Mouse (Mus musculus) megakaryocyte, embryonic 14.5 days (primary cell): ENCODE results near the gene Plekhh1. TPM values are rescaled to one million over a fixed set of nuclear protein-coding genes. Genes with fewer than 3 reads are reported as not detected.

Experiments
- H3K27me3 ChIP-seq: replicated peaks from 2 replicates; pipeline ENCODE3; 2012; ENCODE audit warnings: inconsistent platforms
- H3K36me3 ChIP-seq: replicated peaks from 2 replicates; pipeline ENCODE3; 2012; ENCODE audit warnings: low read length, inconsistent platforms, mixed read lengths
- H3K4me1 ChIP-seq: 2 replicates; pipeline ENCODE4 v1.6.1; 2012; ENCODE audit warnings: inconsistent platforms
- H3K4me3 ChIP-seq: replicated peaks from 2 replicates; pipeline ENCODE3; 2012; ENCODE audit warnings: moderate library complexity, mild to moderate bottlenecking, inconsistent platforms
- H3K9me3 ChIP-seq: 2 replicates; pipeline ENCODE4 v1.6.1; 2012; ENCODE audit warnings: inconsistent platforms
- FLI1 ChIP-seq: IDR thresholded peaks from 2 replicates; pipeline ENCODE4 v1.6.1; 2012; ENCODE audit warnings: low read length, inconsistent platforms, mixed read lengths
- GATA1 ChIP-seq: IDR thresholded peaks from 3 replicates; pipeline ENCODE4 v1.6.1; 2012; ENCODE audit warnings: mixed read lengths, low read length, inconsistent platforms, borderline replicate concordance
- polyA plus RNA-seq: library from polyadenylated mRNA; stranded (reverse); fragments of >175 nt; gene quantifications from 2 replicates; pipeline ENCODE4 v1.2.3, GENCODE M21; 2012; ENCODE audit warnings: low replicate concordance; ENCODE audit not compliant: insufficient read depth

The Plekhh1 gene
- polyA plus RNA-seq, 1 experiment, result 0.02 TPM

DNA sequence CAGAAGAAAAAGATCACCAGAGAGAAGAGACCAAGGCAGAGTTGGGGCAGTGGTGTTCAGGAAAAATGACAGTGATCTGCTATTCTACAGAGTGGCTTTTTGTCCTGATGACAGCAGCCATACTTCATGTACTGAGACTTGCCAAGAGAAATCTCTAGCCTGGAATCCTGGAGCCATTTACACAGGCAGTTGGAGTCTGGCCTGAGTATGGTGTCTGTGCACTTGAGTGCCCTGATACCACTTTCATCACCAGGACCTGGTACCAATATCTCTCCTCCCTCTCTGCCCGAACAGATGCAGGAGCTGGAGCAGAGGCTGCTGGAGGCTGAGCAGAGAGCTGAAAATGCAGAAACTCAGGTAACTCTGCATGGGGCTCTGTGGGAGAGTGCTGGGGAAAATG lies 19.9 kb downstream of the Plekhh1 start:
- Histone ChIP-seq H3K36me3 (no peaks in the 10 kb centered on the region), H3K4me3 (no peak overlapping the region), H3K9me3 (peaks cover 14% of the 10 kb centered on the region), H3K27me3 (peaks cover 65% of the 10 kb centered on the region), H3K4me1 (peaks cover 11% of the 10 kb centered on the region)
- TF ChIP-seq FLI1 (no peak), GATA1 (no peak)

DNA sequence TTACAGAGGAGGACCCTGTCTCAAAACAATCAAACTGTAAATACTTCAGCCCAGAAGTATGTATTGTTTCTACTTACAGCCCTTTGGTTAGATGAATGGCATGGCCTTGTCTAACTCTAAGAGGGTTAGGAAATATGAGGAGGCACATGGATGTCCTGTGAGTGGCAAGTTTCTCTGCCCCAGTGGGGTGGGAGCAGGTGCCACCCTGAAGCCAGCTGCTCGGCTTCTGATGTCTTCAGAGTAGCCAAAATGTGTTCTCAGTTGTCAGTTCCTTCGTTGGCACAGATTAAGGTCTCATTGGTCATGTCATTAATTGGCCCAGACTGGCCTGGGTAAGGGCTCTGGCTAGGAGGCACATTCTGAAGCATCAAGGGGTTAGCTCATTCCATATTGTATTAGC lies 20.8 kb downstream of the Plekhh1 start:
- TF ChIP-seq FLI1 (no peak), GATA1 (no peak)
- H3K4me1 ChIP-seq, result peaks cover 11% of the 10 kb centered on the region
- H3K4me3 ChIP-seq, result no peak overlapping the region
- H3K9me3 ChIP-seq, result peaks cover 10% of the 10 kb centered on the region
- no peaks in the 10 kb centered on the region for H3K36me3 ChIP-seq
- H3K27me3 ChIP-seq, result peaks cover 67% of the 10 kb centered on the region

DNA sequence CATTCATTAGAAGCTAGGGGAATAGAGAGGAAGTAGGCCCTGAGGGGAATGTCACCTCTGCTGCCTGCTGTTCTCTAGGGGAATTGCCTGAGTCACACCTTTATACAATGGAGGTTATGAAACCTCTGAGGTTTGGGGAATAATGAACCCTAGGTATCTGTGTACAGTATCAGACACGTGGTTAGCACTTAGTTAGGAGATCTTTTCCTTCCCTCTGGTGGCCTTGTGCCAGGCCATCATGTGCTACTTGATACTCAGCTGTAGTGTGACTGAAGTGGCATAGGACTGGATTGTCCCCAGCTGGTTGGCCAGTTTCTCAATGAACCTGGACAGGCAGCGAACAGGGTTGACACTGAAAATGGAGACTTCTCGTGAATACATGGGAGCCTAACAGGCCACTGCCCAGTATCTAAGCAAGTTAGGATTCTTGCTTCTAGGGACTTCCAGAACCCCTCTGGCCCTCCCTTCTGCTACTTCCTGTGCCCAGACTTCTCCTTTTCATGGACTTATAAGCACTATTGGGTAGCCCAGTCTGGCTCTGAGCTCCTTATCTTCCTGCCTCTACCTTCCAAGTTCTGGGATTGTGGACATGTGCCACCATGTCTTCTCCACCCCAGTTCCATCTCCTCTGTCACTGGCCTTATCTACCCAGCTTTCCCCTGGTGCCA lies 21.7 kb downstream of the Plekhh1 start:
- Histone ChIP-seq H3K4me1 (peaks cover 13% of the 10 kb centered on the region), H3K36me3 (no peaks in the 10 kb centered on the region), H3K27me3 (peaks cover 71% of the 10 kb centered on the region), H3K9me3 (peaks cover 6% of the 10 kb centered on the region), H3K4me3 (no peak overlapping the region)
- TF ChIP-seq GATA1 (no peak), FLI1 (no peak)

DNA sequence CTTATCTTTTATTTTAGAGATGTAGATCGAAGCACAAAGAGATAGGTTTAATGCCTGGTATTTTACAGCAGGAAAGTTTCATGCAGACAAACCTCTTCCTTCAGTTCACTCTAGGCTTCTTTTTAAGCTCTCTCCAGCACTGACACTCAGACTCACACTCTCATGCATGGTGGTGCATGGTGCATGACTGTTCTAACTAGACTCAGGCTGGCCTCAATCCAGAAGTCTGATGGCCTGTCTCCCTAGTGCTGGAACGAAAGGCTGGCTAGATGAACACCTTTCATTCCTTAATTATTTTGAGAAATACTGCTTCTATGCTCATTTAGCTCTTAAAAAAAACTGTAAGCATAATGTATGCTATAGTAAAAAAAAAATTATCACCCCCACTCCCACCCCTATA lies 23.1 kb downstream of the Plekhh1 start:
- peaks cover 13% of the 10 kb centered on the region for H3K4me1 ChIP-seq
- no peaks in the 10 kb centered on the region for H3K9me3 ChIP-seq
- no peaks in the 10 kb centered on the region for H3K36me3 ChIP-seq
- H3K27me3 ChIP-seq, result peaks cover 63% of the 10 kb centered on the region
- no peak overlapping the region for H3K4me3 ChIP-seq
- TF ChIP-seq FLI1, result no peak
- TF ChIP-seq GATA1, result no peak

DNA sequence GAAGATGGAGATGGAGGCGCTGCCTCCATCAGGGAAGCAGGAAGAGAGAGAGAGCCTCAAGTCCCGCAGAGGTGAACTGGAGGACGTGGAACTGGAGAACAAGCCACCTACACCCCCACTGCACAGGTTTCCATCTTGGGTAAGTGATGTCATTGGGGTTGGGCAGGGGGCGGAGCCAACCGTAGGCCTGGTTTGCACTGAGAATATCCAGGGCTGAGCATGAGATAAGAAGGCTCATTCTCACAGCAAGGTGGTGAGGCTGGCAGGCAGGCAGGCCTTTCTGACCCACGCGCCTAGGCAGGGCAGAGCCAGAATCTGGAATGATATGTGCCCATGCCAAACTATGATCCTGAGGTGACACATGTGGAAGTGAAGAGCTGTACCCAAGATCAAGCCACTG lies 26.3 kb downstream of the Plekhh1 start:
- Histone ChIP-seq H3K4me3 (no peak overlapping the region), H3K4me1 (peaks cover 13% of the 10 kb centered on the region), H3K9me3 (no peaks in the 10 kb centered on the region), H3K27me3 (peaks cover 45% of the 10 kb centered on the region), H3K36me3 (no peaks in the 10 kb centered on the region)
- TF ChIP-seq GATA1 (no peak), FLI1 (no peak)

DNA sequence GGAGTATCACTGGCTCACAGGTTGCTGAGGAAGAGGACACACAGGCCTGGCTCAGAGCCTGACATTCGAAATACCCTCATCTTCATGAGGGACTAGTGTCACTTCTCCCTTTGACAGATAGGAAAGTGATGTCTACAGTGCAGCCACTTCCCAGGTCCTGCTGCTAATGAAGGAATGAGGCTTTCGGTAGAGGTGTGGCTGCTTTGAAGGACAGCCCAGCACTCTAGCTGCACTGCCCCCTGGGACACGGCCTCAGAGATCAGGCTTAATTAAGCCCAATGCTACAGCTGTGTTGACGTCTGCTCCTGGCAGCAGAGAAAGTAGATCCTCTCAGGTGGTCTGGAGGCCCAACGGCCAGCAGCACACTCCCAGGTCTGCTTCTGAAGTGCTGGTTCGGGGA lies 30.6 kb downstream of the Plekhh1 start:
- no peak overlapping the region for H3K4me3 ChIP-seq
- H3K9me3 ChIP-seq, result no peaks in the 10 kb centered on the region
- TF ChIP-seq GATA1 (no peak), FLI1 (no peak)
- peaks cover 11% of the 10 kb centered on the region; the same call in 1 of the 2 replicates for H3K4me1 ChIP-seq
- peaks cover 63% of the 10 kb centered on the region for H3K27me3 ChIP-seq
- no peaks in the 10 kb centered on the region for H3K36me3 ChIP-seq

DNA sequence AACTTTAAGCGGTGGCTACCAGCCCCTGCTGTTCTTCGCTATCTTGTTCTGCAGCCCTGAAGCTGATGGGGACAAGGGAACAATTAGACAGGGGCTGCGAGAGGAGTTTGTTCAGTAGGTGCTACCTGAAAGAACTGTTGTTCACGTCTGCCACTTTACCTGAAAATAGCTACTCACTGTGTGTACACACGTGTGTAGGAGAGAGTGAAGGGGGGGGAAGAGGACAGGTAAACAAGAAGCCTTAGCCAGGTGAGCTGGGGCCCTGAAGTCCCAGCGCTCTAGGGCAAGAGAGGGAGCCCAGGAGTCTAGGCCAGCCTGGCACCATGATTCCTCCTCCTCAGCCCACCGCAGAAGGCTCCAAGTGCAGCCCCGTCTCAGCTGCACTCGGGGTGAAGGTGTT lies 31.2 kb downstream of the Plekhh1 start:
- H3K9me3 ChIP-seq, result no peaks in the 10 kb centered on the region
- H3K36me3 ChIP-seq, result no peaks in the 10 kb centered on the region
- peaks cover 63% of the 10 kb centered on the region for H3K27me3 ChIP-seq
- TF ChIP-seq FLI1, result no peak
- TF ChIP-seq GATA1, result no peak
- H3K4me1 ChIP-seq, result peaks cover 11% of the 10 kb centered on the region; the same call in 1 of the 2 replicates
- H3K4me3 ChIP-seq, result no peak overlapping the region

- H3K4me3 ChIP-seq, result no peak overlapping the region
- TF ChIP-seq FLI1, result no peak
- TF ChIP-seq GATA1, result no peak
- no peaks in the 10 kb centered on the region for H3K9me3 ChIP-seq
- peaks cover 8% of the 10 kb centered on the region; the same call in 1 of the 2 replicates for H3K4me1 ChIP-seq
- H3K27me3 ChIP-seq, result peaks cover 65% of the 10 kb centered on the region
- H3K36me3 ChIP-seq, result no peaks in the 10 kb centered on the region
Observed at GRCm38 (mm10) chr12:79060766-79061652, 32.0 kb downstream of the Plekhh1 start.

- no peaks in the 10 kb centered on the region for H3K9me3 ChIP-seq
- H3K27me3 ChIP-seq, result peaks cover 90% of the 10 kb centered on the region
- H3K36me3 ChIP-seq, result peaks cover 2% of the 10 kb centered on the region
- no peak for TF ChIP-seq GATA1
- no peak for TF ChIP-seq FLI1
- peaks cover 16% of the 10 kb centered on the region for H3K4me1 ChIP-seq
- H3K4me3 ChIP-seq, result no peak overlapping the region
Observed at GRCm38 (mm10) chr12:79064451-79064850, 35.5 kb downstream of the Plekhh1 start.

GRCm38 (mm10) chr12:79066431-79066830 lies 37.5 kb downstream of the Plekhh1 start:
- Histone ChIP-seq H3K4me1 (peaks cover 35% of the 10 kb centered on the region), H3K4me3 (no peak overlapping the region), H3K27me3 (peaks cover 81% of the 10 kb centered on the region), H3K9me3 (no peaks in the 10 kb centered on the region), H3K36me3 (peaks cover 7% of the 10 kb centered on the region)
- TF ChIP-seq FLI1 (no peak), GATA1 (no peak)
